Mouse (Mus musculus) spleen, postnatal 14 days (tissue): ENCODE data around the gene Sncg.
"Not testable (repeated sequence)": the region's sequence is repeated elsewhere in the genome, so short reads cannot be mapped to it uniquely, and the experiment has no call there.

Source experiments
- DNase-seq, 2 experiments: peaks; one replicate each; pipeline ENCODE4 v3.0.0; 2021 to 2022; ENCODE audit warnings: low spot score in 2 of 2

Gene Sncg

DNA sequence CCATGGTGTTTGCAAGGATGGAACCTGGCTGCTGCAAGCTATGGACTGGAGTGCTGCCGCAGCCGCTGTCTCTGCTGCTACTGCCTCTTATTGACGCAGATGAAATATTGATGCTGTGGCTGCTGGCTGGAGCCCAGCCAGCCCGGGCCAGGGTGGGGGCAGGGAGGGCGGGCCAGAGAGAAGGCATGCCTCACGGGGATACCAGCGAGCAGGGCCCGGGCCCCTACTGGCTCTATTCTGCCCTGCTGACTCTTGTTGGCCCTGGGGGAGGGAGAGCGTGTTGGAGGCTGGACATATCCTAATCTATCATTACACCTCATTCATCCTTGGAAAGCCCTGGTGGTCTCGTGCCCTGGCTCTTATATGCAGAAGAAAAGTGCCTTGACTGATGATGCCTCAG lies at the start of gene Sncg:
TSS of gene Sncg (minus strand) at position 213 of the 400 bp plus-strand sequence.
- no peak for DNase-seq

- DNase-seq, result no peak
These were observed 46.5 kb upstream of the Sncg start for GRCm38 (mm10) chr14:34421078-34421477.

GRCm38 (mm10) chr14:34417501-34417900 lies 42.9 kb upstream of the Sncg start:
- DNase-seq, result no peak

- not testable (repeated sequence) for DNase-seq
These were observed 42.4 kb upstream of the Sncg start for GRCm38 (mm10) chr14:34416946-34417345.

- DNase-seq, result no peak
These were observed 37.7 kb upstream of the Sncg start for GRCm38 (mm10) chr14:34412164-34412896.

DNA sequence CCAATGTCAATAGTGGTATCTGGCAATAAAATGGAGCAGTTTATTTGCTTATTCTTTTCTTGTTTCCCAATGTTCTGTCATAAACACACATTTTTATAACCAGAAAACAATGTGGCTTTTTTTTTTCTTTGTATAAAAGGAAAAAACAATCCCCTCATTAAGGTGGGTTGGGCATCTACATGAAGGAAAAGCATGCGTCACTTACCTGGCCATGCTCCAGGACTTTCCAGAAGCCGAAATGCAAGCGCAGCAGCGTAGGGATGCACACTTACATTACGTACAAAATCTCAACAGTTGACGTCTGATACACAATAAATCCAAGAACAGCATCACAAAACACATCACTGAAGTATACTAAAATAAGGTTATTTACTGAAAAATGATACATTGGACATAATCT lies 36.1 kb upstream of the Sncg start:
- DNase-seq, result no peak

GRCm38 (mm10) chr14:34403424-34403823 lies 28.8 kb upstream of the Sncg start:
- no peak for DNase-seq

DNA sequence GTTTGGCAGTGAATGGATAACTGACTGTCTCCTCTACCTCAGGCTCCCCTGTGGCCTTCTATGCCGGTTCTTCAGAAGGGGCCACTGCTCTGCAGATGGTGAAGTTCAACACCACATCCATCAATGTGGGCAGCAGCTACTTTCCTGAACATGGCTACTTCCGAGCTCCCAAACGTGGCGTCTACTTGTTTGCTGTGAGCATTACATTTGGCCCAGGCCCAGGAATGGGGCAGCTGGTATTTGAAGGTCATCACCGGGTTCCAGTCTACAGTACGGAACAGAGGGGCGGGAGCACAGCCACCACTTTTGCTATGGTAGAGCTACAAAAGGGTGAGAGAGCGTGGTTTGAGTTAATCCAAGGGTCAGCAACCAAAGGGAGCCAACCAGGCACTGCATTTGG lies 28.3 kb upstream of the Sncg start:
- no peak for DNase-seq

DNA sequence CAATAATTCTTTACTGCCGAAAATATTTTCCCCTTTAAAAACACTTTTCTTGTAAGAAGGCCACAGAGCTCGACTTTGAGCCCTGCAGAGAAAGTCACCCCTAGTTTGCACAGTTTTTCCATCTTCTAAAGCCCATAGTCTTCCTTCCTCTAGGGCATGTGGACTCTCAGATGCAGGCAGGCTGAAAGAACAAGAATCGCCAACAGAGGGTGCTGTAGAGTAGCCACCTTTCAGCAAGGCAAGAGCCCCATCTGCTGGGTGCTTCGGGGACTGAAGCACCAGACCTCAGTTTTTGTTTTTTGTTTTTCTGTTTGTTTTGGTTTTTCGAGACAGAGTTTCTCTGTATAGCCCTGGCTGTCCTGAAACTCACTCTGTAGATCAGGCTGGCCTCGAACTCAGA lies 26.5 kb upstream of the Sncg start:
- DNase-seq, result peak; percentile 33 to 51

GRCm38 (mm10) chr14:34400021-34400420 lies 25.4 kb upstream of the Sncg start:
- no peak for DNase-seq

DNA sequence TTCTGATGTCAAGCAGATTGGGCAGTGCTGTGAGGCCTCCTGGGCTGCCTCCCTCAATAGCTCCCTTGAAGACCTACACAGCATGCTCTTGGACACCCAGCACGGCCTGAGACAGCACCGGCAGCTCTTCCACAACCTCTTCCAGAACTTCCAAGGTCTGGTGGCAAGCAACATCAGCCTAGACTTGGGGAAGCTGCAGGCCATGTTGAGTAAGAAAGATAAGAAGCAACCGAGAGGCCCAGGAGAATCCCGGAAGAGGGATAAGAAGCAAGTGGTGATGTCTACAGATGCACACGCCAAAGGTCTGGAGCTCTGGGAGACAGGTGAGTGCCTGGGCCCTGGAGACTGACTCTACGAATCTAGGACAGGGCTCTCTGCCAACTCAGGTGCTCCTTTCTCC lies 24.7 kb upstream of the Sncg start:
- no peak for DNase-seq

- no peak for DNase-seq
These were observed 24.3 kb upstream of the Sncg start for GRCm38 (mm10) chr14:34398901-34399300.

DNA sequence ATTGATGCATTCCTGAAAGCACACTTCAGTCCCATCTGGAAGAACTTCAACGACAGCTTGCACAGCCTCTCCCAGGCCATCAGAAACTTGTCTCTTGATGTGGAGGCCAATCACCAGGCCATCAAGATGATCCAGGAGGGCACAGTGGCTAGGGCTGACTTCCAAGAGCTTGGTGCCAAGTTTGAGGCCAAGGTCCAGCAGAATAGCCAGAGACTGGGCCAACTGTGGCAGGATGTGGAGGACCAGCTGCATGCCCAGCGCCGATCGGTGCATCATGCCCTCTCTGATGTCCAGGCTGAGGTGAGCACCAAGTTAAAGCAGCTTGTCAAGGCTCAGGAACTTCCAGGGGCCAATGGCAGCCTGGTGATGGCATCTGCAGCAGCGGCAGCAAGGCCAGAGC lies 23.3 kb upstream of the Sncg start:
- no peak for DNase-seq

- DNase-seq, result no peak
These were observed 18.7 kb upstream of the Sncg start for GRCm38 (mm10) chr14:34393295-34393694.

DNA sequence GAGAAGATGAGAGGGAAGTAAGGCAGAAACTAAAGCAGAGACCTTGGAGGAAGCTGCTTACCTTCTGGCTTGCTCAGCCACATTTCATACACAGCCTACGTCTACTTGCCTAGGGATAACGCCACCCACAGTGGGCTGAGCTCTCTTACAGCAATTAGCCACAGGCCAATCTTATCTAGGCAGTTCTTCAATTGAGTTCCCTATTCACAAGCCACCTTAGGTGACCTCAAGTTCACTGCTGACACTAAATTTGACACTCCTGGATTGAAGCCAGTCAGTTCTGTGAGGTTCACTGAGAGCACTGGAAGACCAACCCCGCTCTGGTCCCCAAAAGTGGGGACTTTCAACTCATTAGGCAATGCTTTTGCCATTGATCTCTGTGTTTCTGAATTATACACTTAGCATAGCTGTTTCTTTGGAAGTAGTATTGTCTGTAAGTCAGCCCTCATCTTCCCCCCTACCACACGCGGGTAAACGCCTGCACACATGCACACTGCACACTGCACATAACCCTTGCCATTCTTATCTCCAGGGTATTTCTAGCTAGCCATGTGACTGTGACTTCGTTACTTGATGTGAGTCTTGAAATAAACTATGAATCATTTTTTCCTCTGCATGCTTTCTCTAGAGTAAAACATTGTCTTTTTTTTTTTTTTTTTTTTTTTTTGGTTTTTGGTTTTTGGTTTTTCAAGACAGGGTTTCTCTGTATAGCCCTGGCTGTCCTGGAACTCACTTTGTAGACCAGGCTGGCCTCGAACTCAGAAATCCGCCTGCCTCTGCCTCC lies 8.5 kb upstream of the Sncg start:
- DNase-seq, result no peak

DNA sequence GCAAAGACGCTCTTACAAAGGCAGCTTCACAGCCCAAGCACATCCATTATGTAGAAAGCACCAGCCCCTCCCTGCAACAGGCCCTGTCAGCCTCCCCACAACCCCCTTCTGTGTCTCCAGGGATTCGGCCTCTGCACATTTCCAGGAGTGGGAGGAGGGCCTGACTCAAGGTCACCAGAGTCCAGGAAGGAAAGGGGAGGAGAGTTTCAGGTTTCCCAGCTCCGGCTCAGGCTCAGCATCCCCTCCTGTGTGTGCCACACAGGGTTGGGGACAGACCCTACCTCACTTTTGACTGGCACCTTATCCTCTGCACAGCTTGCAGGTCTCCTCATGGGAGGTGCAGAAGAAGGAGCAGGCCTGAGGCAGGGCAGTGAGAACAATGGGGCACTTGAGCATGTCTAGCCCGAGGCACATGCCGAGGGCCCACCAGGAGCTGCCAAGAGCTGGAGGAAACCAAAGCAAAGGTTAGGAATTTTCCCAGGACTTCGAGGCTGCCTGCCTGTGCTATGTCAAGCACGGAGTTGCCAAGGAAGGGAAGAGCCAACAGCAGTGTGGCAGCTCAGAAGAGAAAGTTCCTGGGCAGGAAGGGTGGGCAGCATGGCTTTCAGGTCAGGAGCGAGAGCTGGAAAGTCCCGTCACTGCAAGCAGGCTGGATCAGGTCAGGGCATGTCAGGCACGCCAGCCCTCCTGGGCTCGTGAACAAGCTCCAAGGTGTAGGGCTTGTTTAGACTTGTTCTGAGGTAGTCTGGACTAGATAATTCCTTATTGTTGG lies 4.2 kb upstream of the Sncg start:
- DNase-seq, result no peak

DNA sequence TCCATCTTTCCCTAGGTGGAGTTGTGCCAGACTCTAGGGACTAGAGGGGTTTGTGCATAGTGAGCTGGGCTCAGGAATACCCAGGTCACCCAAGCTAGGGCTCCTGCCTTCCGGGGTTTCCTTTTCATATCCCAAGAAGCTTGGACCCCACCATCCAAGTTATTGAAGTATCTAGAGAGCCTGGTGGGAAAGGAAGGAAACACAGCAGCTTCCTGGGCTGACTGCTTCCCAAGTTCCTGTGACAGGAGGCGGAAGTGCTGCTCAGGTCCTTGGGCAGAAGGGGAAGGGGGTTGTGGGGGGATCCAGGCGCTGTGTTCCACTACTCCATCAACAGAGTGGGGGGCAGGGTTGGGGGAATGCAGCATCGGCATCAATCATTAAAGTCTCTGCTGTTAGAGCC lies 2.5 kb upstream of the Sncg start:
- no peak for DNase-seq

GRCm38 (mm10) chr14:34375941-34376340 lies 1.4 kb upstream of the Sncg start:
- no peak for DNase-seq

DNA sequence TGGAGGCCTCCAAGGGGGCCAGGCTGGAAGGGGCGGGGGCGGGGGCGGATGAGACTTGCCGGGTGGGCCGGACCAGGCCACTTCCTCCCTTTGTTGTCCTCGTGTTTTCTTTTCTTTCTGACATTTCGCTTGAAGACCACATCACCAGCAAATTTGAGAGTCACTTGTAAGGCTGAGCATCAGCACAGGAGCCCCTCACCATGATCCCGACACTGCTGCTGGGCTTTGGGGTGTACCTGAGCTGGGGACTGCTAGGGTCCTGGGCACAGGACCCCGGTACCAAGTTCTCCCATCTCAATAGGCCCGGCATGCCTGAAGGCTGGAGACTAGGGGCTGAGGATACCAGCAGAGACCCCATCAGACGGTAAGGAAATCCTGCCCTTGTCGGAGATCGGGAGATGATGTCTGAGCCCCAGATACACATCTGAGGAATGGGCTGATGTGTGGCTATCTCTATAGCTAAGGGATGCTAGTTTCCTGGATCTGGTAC lies 871 bp upstream of the Sncg start, which contains the start of gene Mmrn2:
TSS of gene Mmrn2 (plus strand) at position 51 of the 490 bp plus-strand sequence.
- DNase-seq, result no peak

DNA sequence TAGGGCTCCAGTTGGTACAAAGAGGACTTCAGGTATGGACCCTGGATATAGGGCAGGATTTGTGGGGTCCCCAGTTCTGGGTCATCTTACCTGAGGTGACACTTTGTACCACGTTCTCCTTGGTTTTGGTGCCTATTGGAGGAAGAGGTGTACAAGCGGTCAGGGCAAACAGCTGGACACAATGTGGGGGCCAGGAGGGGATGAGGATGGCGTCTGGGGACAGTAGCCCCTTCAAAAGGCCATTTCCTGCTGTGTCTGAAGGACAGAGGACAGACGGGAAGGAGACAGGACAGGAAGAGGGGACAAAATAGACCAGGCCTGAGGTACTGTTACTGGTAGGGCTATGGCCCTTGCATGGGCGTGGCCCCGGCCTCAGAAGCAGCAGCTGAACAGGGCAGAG lies 1.0 kb downstream of the Sncg start:
- no peak for DNase-seq

DNA sequence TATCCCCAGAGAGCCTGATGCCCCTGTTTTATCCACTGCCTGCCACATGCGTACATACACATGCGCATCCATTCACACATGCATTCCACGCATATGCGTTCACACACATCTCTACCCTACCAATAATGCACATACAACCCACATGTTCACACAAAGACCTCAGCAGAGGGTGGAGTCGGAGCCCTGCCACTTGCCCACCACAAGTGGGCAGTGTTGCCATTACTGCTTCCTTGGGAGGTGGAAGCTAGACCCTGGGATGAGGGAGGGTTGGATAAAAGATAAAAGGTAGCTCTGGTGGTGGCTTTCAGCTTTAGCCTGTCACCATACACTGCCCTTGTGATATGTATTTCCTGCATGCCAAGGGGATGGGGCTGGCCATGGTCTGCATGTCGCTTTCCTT lies 1.9 kb downstream of the Sncg start:
- no peak for DNase-seq

DNA sequence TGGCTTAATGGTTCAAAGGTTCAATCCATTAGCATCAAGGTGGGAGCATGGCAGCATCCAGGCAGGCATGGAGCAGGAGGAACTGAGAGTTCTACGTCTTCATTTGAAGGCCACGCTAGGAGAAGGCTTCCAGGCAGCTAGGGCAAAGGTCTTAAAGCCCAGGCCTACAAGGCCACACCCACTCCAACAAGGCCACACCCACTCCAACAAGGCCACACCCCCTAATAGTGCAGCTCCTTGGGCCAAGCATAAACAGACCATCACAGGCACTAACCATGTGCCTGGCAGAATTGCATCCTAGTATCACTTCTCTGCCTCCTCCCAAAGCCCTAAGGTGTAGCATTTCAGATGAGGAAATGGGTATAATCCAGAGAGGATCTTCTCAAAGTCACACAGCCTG lies 2.8 kb downstream of the Sncg start:
- no peak for DNase-seq
